ENCODE assay signal across 8 mouse cellular contexts in genomic region chr10:80405481-80406173, GRCm38 (mm10). TPM values are rescaled to one million over a fixed set of nuclear protein-coding genes. Genes with fewer than 3 reads are reported as not detected.
DNase-seq lines count a peak whose midpoint lies in the region; ATAC-seq lines count a peak whose summit lies in the region.

No protein-coding gene starts in this region.

- H3K4me3 ChIP-seq in heart, embryonic 15.5 days, result peak overlapping the region; percentile 85
- H3K4me3 ChIP-seq in hindbrain, embryonic 13.5 days, result peak overlapping the region; percentile 92
- peak overlapping the region; percentile 90 for H3K4me3 ChIP-seq in midbrain, embryonic 16.5 days (ENCODE audit: low read depth, low read length)

- peak overlapping the region; percentile 86; the same call in 1 of the 2 replicates for H3K27ac ChIP-seq in heart, embryonic 15.5 days
- no peak overlapping the region for H3K27ac ChIP-seq in hindbrain, embryonic 13.5 days
- no peak overlapping the region for H3K27ac ChIP-seq in midbrain, embryonic 16.5 days (ENCODE audit: low read length)

- ATAC-seq in heart, embryonic 15.5 days (replicated peaks; ENCODE audit: insufficient number of reproducible peaks, insufficient read depth, low FRiP score, low read depth), result no peak
- ATAC-seq in hindbrain, embryonic 13.5 days (ENCODE audit: low FRiP score), result no peak
- no peak for ATAC-seq in midbrain, embryonic 16.5 days

- H3K9ac ChIP-seq in heart, embryonic 15.5 days, result peak overlapping the region; percentile 91
- peak overlapping the region; percentile 94 for H3K9ac ChIP-seq in hindbrain, embryonic 13.5 days
- H3K9ac ChIP-seq in midbrain, embryonic 16.5 days (ENCODE audit: low read depth, low read length), result peak overlapping the region; percentile 87

- H3K4me2 ChIP-seq in heart, embryonic 15.5 days, result peak overlapping the region; percentile 78
- H3K4me2 ChIP-seq in hindbrain, embryonic 13.5 days, result peak overlapping the region; percentile 98
- peak overlapping the region; percentile 98 for H3K4me2 ChIP-seq in midbrain, embryonic 16.5 days (ENCODE audit: low read length)

- peaks cover 50% of the 10 kb centered on the region for H3K36me3 ChIP-seq in heart, embryonic 15.5 days
- peaks cover 54% of the 10 kb centered on the region for H3K36me3 ChIP-seq in hindbrain, embryonic 13.5 days
- peaks cover 26% of the 10 kb centered on the region for H3K36me3 ChIP-seq in midbrain, embryonic 16.5 days (ENCODE audit: control insufficient read depth, insufficient read depth, low read length)

- 46% methylated on average over 10 of the region's 10 CpGs for WGBS in heart, embryonic 15.5 days
- 60% methylated on average over 10 of the region's 10 CpGs for WGBS in hindbrain, embryonic 13.5 days
- WGBS in midbrain, embryonic 16.5 days, result 59% methylated on average over 10 of the region's 10 CpGs

- no peak for DNase-seq in heart, adult 9 months (ENCODE audit: low spot score in 2 of 2)
- peak; percentile 32 for DNase-seq in T-cell, adult 2 months (ENCODE audit: low spot score)
- no peak for DNase-seq in ovary, postnatal 14 days (ENCODE audit: low spot score)
- DNase-seq in adrenal gland, adult 2 months, result no peak
- no peak for DNase-seq in right cerebral cortex, postnatal 36 days (ENCODE audit: low spot score in 2 of 2)

- no peaks in the 10 kb centered on the region for H3K9me3 ChIP-seq in heart, embryonic 15.5 days (replicated peaks)
- no peaks in the 10 kb centered on the region for H3K9me3 ChIP-seq in hindbrain, embryonic 13.5 days
- H3K9me3 ChIP-seq in midbrain, embryonic 16.5 days (replicated peaks; ENCODE audit: control insufficient read depth, low read length, poor library complexity, severe bottlenecking), result no peaks in the 10 kb centered on the region

- H3K4me1 ChIP-seq in heart, embryonic 15.5 days (replicated peaks), result peaks cover 34% of the 10 kb centered on the region
- peaks cover 37% of the 10 kb centered on the region for H3K4me1 ChIP-seq in hindbrain, embryonic 13.5 days (replicated peaks)
- peaks cover 25% of the 10 kb centered on the region for H3K4me1 ChIP-seq in midbrain, embryonic 16.5 days (ENCODE audit: control insufficient read depth, insufficient read depth, low read length)

- H3K27me3 ChIP-seq in heart, embryonic 15.5 days, result no peaks in the 10 kb centered on the region
- no peaks in the 10 kb centered on the region for H3K27me3 ChIP-seq in hindbrain, embryonic 13.5 days
- H3K27me3 ChIP-seq in midbrain, embryonic 16.5 days (ENCODE audit: control insufficient read depth, insufficient read depth, low read depth, low read length), result no peaks in the 10 kb centered on the region

RNA-seq across cellular contexts. Expression of gene Uqcr11, which starts 1.0 kb away (rescaled TPM):
- polyA plus RNA-seq in heart, embryonic 15.5 days (2015; fragmentation: Nextera tagmentation; extraction: Ambion mirVana), result 1,499 and 1,535 TPM in 2 replicates
- 575 and 577 TPM in 2 replicates for polyA plus RNA-seq in hindbrain, embryonic 13.5 days (2015; fragmentation: Nextera tagmentation; extraction: Ambion mirVana)
- 455 and 532 TPM in 2 replicates for polyA plus RNA-seq in midbrain, embryonic 16.5 days (2015; fragmentation: Nextera tagmentation; extraction: Ambion mirVana)
- 1,000 to 10,000 TPM in 1 of 2 experiments, 100 to 1,000 TPM in 1; 714 to 1,027 TPM for total RNA-seq in adrenal gland, adult 2 months (2021)
- polyA plus RNA-seq in adrenal gland, adult 2 months (2012; rRNA removed), result 2,955 and 2,958 TPM in 2 replicates

RNA-seq across cellular contexts. Expression of gene Mbd3, which starts 6.3 kb away (rescaled TPM):
- polyA plus RNA-seq in heart, embryonic 15.5 days (2015; fragmentation: Nextera tagmentation; extraction: Ambion mirVana), result 122 and 177 TPM in 2 replicates
- 230 TPM in 2 replicates for polyA plus RNA-seq in hindbrain, embryonic 13.5 days (2015; fragmentation: Nextera tagmentation; extraction: Ambion mirVana)
- polyA plus RNA-seq in midbrain, embryonic 16.5 days (2015; fragmentation: Nextera tagmentation; extraction: Ambion mirVana), result 174 and 188 TPM in 2 replicates
- 100 to 1,000 TPM; 125 to 146 TPM for total RNA-seq in adrenal gland, adult 2 months (2021)
- 158 and 165 TPM in 2 replicates for polyA plus RNA-seq in adrenal gland, adult 2 months (2012; rRNA removed)

RNA-seq across cellular contexts. Expression of gene Mex3d, which starts 18.2 kb away (rescaled TPM):
- polyA plus RNA-seq in heart, embryonic 15.5 days (2015; fragmentation: Nextera tagmentation; extraction: Ambion mirVana), result 4.8 and 5.2 TPM in 2 replicates
- polyA plus RNA-seq in hindbrain, embryonic 13.5 days (2015; fragmentation: Nextera tagmentation; extraction: Ambion mirVana), result 14.8 and 16.5 TPM in 2 replicates
- 13.6 and 15.0 TPM in 2 replicates for polyA plus RNA-seq in midbrain, embryonic 16.5 days (2015; fragmentation: Nextera tagmentation; extraction: Ambion mirVana)
- total RNA-seq in adrenal gland, adult 2 months (2021), result 10 to 100 TPM; 19.2 to 19.5 TPM
- 60.7 and 61.5 TPM in 2 replicates for polyA plus RNA-seq in adrenal gland, adult 2 months (2012; rRNA removed)

RNA-seq across cellular contexts. Expression of gene Tcf3, which starts 27.8 kb away (rescaled TPM):
- 41.3 and 67.2 TPM in 2 replicates for polyA plus RNA-seq in heart, embryonic 15.5 days (2015; fragmentation: Nextera tagmentation; extraction: Ambion mirVana)
- 60.9 and 62.5 TPM in 2 replicates for polyA plus RNA-seq in hindbrain, embryonic 13.5 days (2015; fragmentation: Nextera tagmentation; extraction: Ambion mirVana)
- 30.2 and 35.2 TPM in 2 replicates for polyA plus RNA-seq in midbrain, embryonic 16.5 days (2015; fragmentation: Nextera tagmentation; extraction: Ambion mirVana)
- total RNA-seq in adrenal gland, adult 2 months (2021), result 10 to 100 TPM; 46.6 to 55.4 TPM
- polyA plus RNA-seq in adrenal gland, adult 2 months (2012; rRNA removed), result 148 and 152 TPM in 2 replicates

RNA-seq across cellular contexts. Expression of gene Plk5, which starts 49.4 kb away (rescaled TPM):
- 0.06 and 0.09 TPM in 2 replicates for polyA plus RNA-seq in heart, embryonic 15.5 days (2015; fragmentation: Nextera tagmentation; extraction: Ambion mirVana)
- 1.2 and 1.7 TPM in 2 replicates for polyA plus RNA-seq in hindbrain, embryonic 13.5 days (2015; fragmentation: Nextera tagmentation; extraction: Ambion mirVana)
- polyA plus RNA-seq in midbrain, embryonic 16.5 days (2015; fragmentation: Nextera tagmentation; extraction: Ambion mirVana), result 9.6 and 11.0 TPM in 2 replicates
- total RNA-seq in adrenal gland, adult 2 months (2021), result under 1 TPM; 0.14 to 0.45 TPM
- polyA plus RNA-seq in adrenal gland, adult 2 months (2012; rRNA removed), result 1.5 and 2.6 TPM in 2 replicates
